Mouse (Mus musculus): ENCODE measurements around the gene Gm12394. TPM values are rescaled to one million over a fixed set of nuclear protein-coding genes. Genes with fewer than 3 reads are reported as not detected.
A peak's percentile ranks its signal among the peaks of the same experiment; 100 is the strongest.
"Not testable (repeated sequence)": the region's sequence is repeated elsewhere in the genome, so short reads cannot be mapped to it uniquely, and the experiment has no call there.

The Gm12394 gene
- polyA plus RNA-seq, 1 experiment from 2014 or later: 0.09 TPM

- Histone ChIP-seq H3K27me3 (replicated peaks) (no peaks in the 10 kb centered on the region), H3K36me3 (no peaks in the 10 kb centered on the region), H3K9me3 (no peaks in the 10 kb centered on the region), H3K9ac (no peak overlapping the region), H3K4me2 (replicated peaks) (no peak overlapping the region), H3K27ac (no peak overlapping the region), H3K4me3 (replicated peaks) (no peak overlapping the region), H3K4me1 (replicated peaks) (no peaks in the 10 kb centered on the region)
- WGBS: 69% methylated on average over 16 of the region's 16 CpGs
- ATAC-seq: peak; percentile 63; the same call in 1 of the 2 replicates
Observed at GRCm38 (mm10) chr4:42879829-42880676, 23.5 kb upstream of the Gm12394 start.

GRCm38 (mm10) chr4:42877657-42878056 lies 21.1 kb upstream of the Gm12394 start:
- Histone ChIP-seq H3K4me2 (replicated peaks) (no peak overlapping the region), H3K4me3 (replicated peaks) (no peak overlapping the region), H3K9ac (no peak overlapping the region), H3K36me3 (no peaks in the 10 kb centered on the region), H3K27ac (no peak overlapping the region), H3K27me3 (replicated peaks) (no peaks in the 10 kb centered on the region), H3K9me3 (no peaks in the 10 kb centered on the region), H3K4me1 (replicated peaks) (no peaks in the 10 kb centered on the region)
- WGBS: 83% methylated on average over 2 of the region's 2 CpGs
- no peak for ATAC-seq

- H3K27ac ChIP-seq: no peak overlapping the region
- H3K4me2 ChIP-seq (replicated peaks): no peak overlapping the region
- no peak overlapping the region for H3K9ac ChIP-seq
- peak; percentile 79; the same call in 1 of the 2 replicates for ATAC-seq
- no peaks in the 10 kb centered on the region for H3K27me3 ChIP-seq (replicated peaks)
- H3K4me1 ChIP-seq (replicated peaks): no peaks in the 10 kb centered on the region
- no peak overlapping the region for H3K4me3 ChIP-seq (replicated peaks)
- 35% methylated on average over 5 of the region's 5 CpGs for WGBS
- no peaks in the 10 kb centered on the region for H3K9me3 ChIP-seq
- H3K36me3 ChIP-seq: no peaks in the 10 kb centered on the region
Observed at GRCm38 (mm10) chr4:42876586-42877291, 20.2 kb upstream of the Gm12394 start.

- Histone ChIP-seq H3K4me2 (replicated peaks) (no peak within 1 kb of the TSS), H3K27ac (no peak within 1 kb of the TSS), H3K36me3 (no peaks in the 10 kb centered on the region), H3K4me1 (replicated peaks) (no peaks in the 10 kb centered on the region), H3K9ac (no peak within 1 kb of the TSS), H3K9me3 (no peaks in the 10 kb centered on the region), H3K27me3 (replicated peaks) (no peaks in the 10 kb centered on the region), H3K4me3 (replicated peaks) (no peak within 1 kb of the TSS)
- no peak for ATAC-seq
- 83% methylated on average over 7 of the region's 7 CpGs for WGBS
Observed at GRCm38 (mm10) chr4:42874134-42874533, 17.6 kb upstream of the Gm12394 start, which contains the start of gene Fam205c. TSS of gene Fam205c (minus strand) at chr4:42874234.

GRCm38 (mm10) chr4:42872746-42873435 lies 16.3 kb upstream of the Gm12394 start:
- ATAC-seq: no peak
- 67% methylated on average over 16 of the region's 16 CpGs for WGBS
- H3K27ac ChIP-seq: no peak overlapping the region
- no peaks in the 10 kb centered on the region for H3K9me3 ChIP-seq
- H3K4me3 ChIP-seq (replicated peaks): no peak overlapping the region
- no peaks in the 10 kb centered on the region for H3K4me1 ChIP-seq (replicated peaks)
- H3K4me2 ChIP-seq (replicated peaks): no peak overlapping the region
- no peaks in the 10 kb centered on the region for H3K36me3 ChIP-seq
- H3K9ac ChIP-seq: no peak overlapping the region
- H3K27me3 ChIP-seq (replicated peaks): no peaks in the 10 kb centered on the region

- WGBS: 94% methylated on average over 7 of the region's 7 CpGs
- Histone ChIP-seq H3K27me3 (replicated peaks) (no peaks in the 10 kb centered on the region), H3K9me3 (no peaks in the 10 kb centered on the region), H3K4me2 (replicated peaks) (no peak overlapping the region), H3K36me3 (no peaks in the 10 kb centered on the region), H3K4me3 (replicated peaks) (no peak overlapping the region), H3K9ac (no peak overlapping the region), H3K4me1 (replicated peaks) (no peaks in the 10 kb centered on the region), H3K27ac (no peak overlapping the region)
- ATAC-seq: no peak
Observed at GRCm38 (mm10) chr4:42872151-42872550, 15.6 kb upstream of the Gm12394 start.

GRCm38 (mm10) chr4:42870748-42871147 lies 14.2 kb upstream of the Gm12394 start:
- 77% methylated on average over 5 of the region's 5 CpGs for whole genome bisulfite sequencing
- H3K9ac ChIP-seq: no peak overlapping the region
- H3K27ac ChIP-seq: no peak overlapping the region
- H3K4me3 ChIP-seq (replicated peaks): no peak overlapping the region
- no peaks in the 10 kb centered on the region for H3K36me3 ChIP-seq
- H3K27me3 ChIP-seq (replicated peaks): no peaks in the 10 kb centered on the region
- no peaks in the 10 kb centered on the region for H3K9me3 ChIP-seq
- ATAC-seq: no peak
- H3K4me1 ChIP-seq (replicated peaks): no peaks in the 10 kb centered on the region
- H3K4me2 ChIP-seq (replicated peaks): no peak overlapping the region

- H3K9ac ChIP-seq: no peak overlapping the region
- no peaks in the 10 kb centered on the region for H3K27me3 ChIP-seq (replicated peaks)
- no peaks in the 10 kb centered on the region for H3K4me1 ChIP-seq (replicated peaks)
- 79% methylated on average over 5 of the region's 5 CpGs for WGBS
- no peak overlapping the region for H3K4me3 ChIP-seq (replicated peaks)
- H3K27ac ChIP-seq: no peak overlapping the region
- H3K4me2 ChIP-seq (replicated peaks): no peak overlapping the region
- no peaks in the 10 kb centered on the region for H3K36me3 ChIP-seq
- no peak for ATAC-seq
- no peaks in the 10 kb centered on the region for H3K9me3 ChIP-seq
Observed at GRCm38 (mm10) chr4:42868193-42868592, 11.6 kb upstream of the Gm12394 start.

- Histone ChIP-seq H3K27me3 (replicated peaks) (no peaks in the 10 kb centered on the region), H3K9me3 (no peaks in the 10 kb centered on the region), H3K9ac (no peak overlapping the region), H3K4me2 (replicated peaks) (no peak overlapping the region), H3K4me1 (replicated peaks) (no peaks in the 10 kb centered on the region), H3K4me3 (replicated peaks) (no peak overlapping the region), H3K27ac (no peak overlapping the region), H3K36me3 (no peaks in the 10 kb centered on the region)
- ATAC-seq: peak; percentile 89
- WGBS: 37% methylated on average over 3 of the region's 3 CpGs
Observed at GRCm38 (mm10) chr4:42867390-42867789, 10.8 kb upstream of the Gm12394 start.

- not testable (repeated sequence) for H3K27ac ChIP-seq; H3K4me1 ChIP-seq (replicated peaks); ATAC-seq; H3K4me2 ChIP-seq (replicated peaks); H3K27me3 ChIP-seq (replicated peaks); H3K4me3 ChIP-seq (replicated peaks); H3K36me3 ChIP-seq; H3K9me3 ChIP-seq; H3K9ac ChIP-seq
- WGBS: 78% methylated on average over 5 of the region's 5 CpGs
Observed at GRCm38 (mm10) chr4:42863487-42863886, 6.9 kb upstream of the Gm12394 start.

- not testable (repeated sequence) for H3K4me1 ChIP-seq (replicated peaks); H3K9ac ChIP-seq; H3K27me3 ChIP-seq (replicated peaks); H3K4me2 ChIP-seq (replicated peaks); H3K9me3 ChIP-seq; ATAC-seq; H3K27ac ChIP-seq; H3K4me3 ChIP-seq (replicated peaks); H3K36me3 ChIP-seq
- 75% methylated on average over 9 of the region's 9 CpGs for WGBS
Observed at GRCm38 (mm10) chr4:42860483-42860882, 3.9 kb upstream of the Gm12394 start.

- not testable (repeated sequence) for H3K27me3 ChIP-seq (replicated peaks); H3K27ac ChIP-seq; H3K4me3 ChIP-seq (replicated peaks); H3K36me3 ChIP-seq; H3K4me2 ChIP-seq (replicated peaks); H3K4me1 ChIP-seq (replicated peaks); H3K9me3 ChIP-seq; ATAC-seq; H3K9ac ChIP-seq
- WGBS: 88% methylated on average over 1 of the region's 1 CpGs
Observed at GRCm38 (mm10) chr4:42853788-42854187, 2.8 kb downstream of the Gm12394 start, which contains the start of gene Fam205a1. TSS of gene Fam205a1 (minus strand) at chr4:42853888.

Measured in intestine, embryonic 15.5 days (tissue).